Mouse (Mus musculus): ENCODE data around the gene Anxa2.
A peak's percentile ranks its signal among the peaks of the same experiment; 100 is the strongest.

The Anxa2 gene

DNA sequence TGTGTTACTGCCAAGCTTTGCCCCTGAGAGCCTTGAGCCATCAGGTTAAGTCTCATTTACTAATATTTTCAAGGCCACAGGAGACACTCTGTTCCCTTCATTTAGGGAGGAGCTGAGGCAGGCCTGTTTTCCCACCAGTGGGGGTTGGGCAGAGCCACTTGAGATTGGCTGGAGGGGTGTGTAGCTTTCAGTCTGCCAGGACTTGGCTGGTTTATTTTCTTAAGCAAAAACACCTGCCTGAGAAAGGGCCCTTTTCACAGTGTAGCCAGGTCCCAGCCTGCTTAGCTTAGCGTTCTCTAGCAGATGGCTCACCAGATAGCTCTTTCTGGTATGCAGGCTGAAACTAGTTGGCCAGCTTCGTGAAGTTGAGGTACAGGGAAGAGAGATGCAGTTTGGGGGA lies 5.6 kb downstream of the Anxa2 start:
- no peak for DNase-seq (ENCODE audit: low spot score in 2 of 2)

DNA sequence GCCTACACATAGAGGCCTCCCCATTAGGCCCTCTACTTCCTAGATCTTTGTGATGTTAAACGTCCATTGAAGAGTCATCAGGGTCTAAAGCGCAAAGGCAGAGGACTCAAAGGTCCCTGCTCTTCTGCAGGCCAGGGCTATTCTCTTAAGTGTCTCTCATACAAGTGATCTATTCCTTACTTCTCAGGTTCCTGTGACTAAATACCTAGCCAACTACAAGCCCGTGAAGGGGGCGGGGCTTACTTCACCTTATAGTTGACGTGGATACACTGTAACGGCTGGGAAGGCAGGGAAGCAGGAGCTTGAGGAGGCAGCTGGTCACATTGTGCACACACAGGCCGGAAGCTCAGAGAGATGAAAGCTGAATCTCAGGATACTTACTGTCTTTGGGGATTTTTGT lies 6.5 kb downstream of the Anxa2 start:
- DNase-seq (ENCODE audit: low spot score in 2 of 2): no peak

DNA sequence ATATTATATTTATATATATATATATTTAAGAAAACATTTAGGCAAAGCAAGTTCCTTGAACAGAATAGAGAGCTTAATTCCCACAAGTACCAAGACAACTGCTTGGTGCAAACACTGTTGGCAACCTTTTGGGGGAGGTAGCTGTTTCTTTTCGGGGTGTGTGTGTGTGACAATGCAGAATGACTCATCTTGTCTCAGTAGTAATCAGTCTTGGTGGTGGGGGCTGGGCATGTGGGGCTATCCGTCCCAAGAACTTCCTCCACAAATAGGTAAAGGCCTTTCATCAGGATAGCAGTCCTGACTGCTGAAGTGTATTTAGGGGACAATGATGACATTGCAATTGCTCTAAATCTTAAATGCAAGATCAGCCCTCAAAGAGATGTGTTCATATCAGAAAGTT lies 9.6 kb downstream of the Anxa2 start:
- DNase-seq (ENCODE audit: low spot score in 2 of 2): no peak

DNA sequence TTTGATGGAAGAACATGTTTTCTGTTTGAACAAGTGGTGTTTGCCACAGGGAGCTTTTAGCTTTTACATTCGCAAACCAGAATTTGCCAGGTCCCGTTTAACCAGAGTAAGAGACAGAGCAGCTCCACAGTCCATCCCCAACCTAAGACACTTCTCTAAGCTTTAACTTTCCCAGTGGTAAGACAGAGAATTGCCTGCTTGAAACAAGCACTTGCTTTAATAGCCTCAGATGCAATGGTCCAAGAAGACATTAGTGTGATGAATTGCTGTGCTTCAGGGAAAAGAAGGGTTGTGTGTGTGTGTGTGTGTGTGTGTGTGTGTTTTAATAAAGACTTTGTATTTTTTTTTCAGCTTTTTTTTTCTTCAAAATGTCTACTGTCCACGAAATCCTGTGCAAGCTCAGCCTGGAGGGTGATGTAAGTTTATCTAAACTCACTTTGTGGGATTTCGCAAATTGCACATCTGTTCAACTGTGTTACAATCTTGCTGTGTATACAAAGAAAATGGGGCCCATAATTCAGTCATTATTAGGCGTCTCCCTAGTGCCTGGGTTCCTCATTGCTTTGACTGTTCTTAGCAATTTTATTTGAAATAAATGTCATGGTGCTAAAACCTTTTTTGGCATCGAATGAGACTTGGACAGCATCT lies 10.8 kb downstream of the Anxa2 start:
- no peak for DNase-seq (ENCODE audit: low spot score in 2 of 2)

DNA sequence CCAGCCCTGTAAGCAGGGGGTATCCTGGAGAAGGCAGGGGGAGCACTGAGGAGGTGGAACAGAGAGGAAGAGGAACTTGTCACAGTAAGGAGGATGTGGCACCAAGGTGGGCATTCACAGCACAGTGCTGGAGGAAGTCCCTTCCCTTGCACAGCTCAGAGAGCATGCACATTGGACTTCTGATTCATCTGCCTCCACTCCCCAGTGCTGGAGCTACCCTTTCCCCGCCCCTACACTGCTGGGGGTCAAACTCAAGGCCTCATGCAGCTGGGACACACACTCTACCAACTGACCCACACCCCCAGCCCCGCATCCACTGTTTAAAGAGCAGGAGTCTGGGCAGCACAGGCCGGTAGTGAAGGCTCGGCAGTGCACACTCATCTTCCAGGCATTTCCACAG lies 12.7 kb downstream of the Anxa2 start:
- DNase-seq (ENCODE audit: low spot score in 2 of 2): no peak

DNA sequence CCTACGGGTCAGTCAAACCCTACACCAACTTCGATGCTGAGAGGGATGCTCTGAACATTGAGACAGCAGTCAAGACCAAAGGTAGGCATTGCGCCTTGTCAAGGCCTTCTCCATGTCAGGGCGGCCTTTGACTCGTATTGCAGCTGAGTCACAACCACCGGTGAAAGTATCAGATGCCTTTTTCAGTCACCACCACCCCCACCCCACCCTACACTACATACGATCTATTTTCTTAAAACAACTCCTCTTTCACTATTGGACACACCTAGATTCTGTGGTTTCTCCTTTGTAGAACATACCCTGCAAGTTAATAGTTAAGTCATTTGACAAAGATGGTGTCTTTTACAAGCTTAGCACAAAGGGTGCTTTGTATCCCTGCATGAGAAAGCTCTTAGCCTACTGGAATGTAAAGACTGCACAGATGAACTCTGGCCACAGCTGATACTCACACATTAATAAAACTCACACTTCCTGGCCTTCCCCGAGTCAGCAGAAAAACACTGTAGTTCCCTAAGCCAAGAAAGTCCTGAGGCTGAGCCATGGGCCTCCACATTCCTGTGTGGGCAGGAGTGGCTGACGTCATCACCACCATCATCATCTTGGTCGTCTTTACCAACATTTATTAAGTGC lies 14.0 kb downstream of the Anxa2 start:
- no peak for DNase-seq (ENCODE audit: low spot score in 2 of 2)

DNA sequence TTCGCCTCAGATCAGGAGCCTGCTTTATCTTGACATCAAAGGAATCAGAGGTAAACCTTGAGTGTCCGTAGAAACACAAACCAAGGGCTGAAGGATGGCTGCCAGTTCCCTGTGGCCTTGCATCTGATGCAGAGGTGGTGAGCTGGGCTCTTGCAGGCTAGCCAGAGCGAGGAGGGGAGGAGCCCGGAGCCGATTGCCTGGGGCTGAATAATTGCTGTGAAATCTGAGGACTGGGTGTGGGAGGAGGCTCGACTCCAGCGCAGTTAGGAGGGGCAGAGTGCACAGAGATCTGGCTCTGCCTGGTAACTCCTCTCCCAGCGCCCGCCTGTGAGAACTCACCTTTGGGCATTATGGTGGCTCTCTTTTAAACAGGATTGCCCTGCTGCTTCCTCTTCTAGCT lies 15.6 kb downstream of the Anxa2 start:
- no peak for DNase-seq (ENCODE audit: low spot score in 2 of 2)

DNA sequence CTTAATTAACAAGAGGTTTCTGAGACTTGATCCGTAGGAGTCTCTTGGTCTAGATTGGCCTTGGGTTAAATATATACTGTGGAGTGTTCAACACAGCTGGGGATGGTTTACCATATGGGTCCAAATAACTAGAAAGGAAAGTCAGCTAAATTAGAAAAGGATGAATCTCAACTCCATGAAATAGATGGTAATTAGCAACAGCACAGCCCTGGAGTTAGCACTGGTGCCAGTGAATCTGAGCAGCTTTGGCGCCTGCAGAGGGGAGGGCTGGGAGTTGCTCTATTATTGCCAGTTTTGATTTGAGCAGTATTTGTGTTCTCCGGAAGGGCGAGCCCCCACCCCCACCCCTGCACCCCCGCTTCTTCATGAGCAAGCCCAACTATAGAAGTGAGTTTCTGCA lies 16.9 kb downstream of the Anxa2 start:
- no peak for DNase-seq (ENCODE audit: low spot score in 2 of 2)

DNA sequence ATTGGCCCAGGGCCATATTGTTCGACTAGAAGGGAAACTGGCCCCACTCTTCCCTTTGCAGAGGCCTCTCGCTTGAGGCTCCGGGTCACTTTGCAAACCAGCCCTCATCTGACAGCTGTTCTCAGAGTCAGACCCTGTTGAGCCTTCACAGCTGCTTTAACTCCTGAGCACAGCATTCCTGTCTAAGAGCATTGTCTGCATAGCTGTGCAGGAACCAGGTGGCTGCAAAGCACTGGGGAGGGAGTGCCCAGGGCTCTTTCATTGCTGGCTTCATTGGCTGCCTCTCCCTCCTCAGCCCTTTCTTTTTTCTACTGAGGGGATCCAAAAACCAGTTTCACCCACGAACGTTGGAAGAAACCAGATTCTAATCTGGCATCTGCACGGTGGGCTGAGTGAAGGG lies 17.5 kb downstream of the Anxa2 start:
- DNase-seq (ENCODE audit: low spot score in 2 of 2): peak; percentile 70 to 82

DNA sequence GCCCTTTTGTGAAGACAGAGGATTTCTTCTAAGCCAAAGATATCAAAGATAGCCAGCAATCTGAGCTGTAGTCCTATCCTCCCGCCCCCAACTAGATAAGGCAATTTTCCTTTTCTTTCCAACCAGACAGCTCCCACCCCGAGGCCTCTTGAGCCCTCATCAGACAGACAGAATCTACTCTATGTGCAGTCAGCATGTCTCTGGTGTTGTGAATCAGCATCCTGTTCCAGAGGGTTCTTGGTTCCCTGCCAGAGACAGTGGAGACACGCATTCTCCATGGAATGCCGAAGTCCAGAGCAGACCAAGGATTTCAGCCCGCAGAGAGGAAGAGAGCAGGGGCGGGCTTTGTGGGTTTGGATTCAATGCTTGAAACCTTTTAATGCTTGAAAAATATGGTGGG lies 19.3 kb downstream of the Anxa2 start:
- no peak for DNase-seq (ENCODE audit: low spot score in 2 of 2)

DNA sequence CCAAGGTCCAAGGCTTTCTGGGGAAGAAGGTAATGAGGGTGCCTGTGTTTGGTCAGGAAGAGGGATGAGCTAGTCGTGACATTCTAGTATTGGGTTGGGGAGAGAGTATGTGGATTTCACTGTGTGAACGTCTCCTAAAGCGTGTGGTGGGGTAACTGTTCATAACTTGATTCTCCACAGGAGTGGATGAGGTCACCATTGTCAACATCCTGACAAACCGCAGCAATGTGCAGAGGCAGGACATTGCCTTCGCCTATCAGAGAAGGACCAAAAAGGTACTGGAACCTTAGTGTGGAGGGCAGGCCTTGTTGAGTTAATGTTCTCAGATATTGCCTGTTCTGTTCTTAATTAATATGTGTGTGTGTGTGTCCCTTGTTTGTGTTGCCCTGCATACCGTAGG lies 22.5 kb downstream of the Anxa2 start:
- DNase-seq (ENCODE audit: low spot score in 2 of 2): no peak

DNA sequence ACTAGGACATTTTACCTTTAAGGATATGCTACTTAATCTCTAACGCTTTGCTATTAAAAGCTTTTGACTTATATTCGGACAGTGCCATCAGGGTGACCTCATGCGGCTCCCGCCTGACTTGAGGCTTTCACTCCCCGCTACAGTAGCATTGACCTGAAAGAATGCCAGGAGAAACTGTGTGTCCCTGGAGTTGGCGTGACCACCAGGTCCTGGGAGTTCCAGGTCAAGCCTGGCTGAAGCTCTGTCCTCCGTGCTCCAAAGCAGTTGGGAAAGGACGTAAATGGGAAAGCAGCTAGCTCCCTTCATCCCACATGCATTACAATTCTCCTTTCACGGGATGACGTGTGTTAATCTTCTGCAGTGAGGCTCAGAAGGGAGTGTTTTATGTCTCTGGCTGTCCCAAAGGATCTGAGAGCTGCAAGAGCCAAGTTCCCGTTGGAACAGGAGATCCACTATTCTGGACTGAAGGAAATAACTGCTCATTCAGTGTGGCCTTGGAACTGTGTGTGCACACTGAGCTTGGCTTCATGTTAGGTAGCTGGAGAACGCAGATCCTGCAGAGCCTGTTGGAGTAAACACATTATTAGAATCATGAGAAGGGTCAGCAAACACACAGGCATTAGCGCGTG lies 23.9 kb downstream of the Anxa2 start:
- no peak for DNase-seq (ENCODE audit: low spot score in 2 of 2)

DNA sequence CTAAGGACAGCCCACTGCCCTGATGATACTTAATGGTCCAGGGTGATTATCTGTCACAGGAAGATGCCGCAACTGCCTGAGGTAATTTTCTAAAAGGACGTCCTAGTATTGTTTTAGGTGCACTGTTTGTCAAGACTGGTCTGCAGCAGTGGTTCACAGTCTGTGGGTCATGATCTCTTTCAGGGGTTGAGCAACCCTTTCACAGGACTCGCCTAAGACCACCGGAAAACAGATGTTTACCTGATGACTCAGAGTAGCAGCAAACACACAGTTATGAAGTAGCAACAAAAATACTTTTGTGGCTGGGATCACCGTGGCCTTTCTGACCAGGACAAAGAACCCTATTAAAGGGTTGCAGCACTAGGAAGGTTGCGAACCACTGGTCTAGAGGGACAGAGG lies 24.4 kb downstream of the Anxa2 start:
- no peak for DNase-seq (ENCODE audit: low spot score in 2 of 2)

DNA sequence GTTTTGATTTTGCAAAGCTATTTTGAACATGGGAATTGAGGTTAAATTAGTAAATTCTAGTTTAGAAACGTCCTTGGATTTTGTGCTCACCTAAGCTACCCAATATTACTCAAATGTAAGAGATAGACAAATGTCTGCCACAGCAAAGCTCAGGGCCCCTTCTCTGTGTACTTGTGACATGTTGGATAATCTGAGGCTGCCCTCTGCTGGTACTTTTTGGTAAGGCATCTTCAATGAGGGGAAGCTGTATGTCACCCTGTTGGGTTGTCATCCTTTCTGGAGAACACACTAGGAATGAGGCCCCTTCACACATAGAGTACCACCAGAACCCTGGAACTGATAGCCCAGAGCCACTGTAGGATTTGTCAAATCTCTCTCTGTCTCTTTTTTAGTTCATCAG lies 26.9 kb downstream of the Anxa2 start:
- DNase-seq (ENCODE audit: low spot score in 2 of 2): peak; percentile 80 to 91

DNA sequence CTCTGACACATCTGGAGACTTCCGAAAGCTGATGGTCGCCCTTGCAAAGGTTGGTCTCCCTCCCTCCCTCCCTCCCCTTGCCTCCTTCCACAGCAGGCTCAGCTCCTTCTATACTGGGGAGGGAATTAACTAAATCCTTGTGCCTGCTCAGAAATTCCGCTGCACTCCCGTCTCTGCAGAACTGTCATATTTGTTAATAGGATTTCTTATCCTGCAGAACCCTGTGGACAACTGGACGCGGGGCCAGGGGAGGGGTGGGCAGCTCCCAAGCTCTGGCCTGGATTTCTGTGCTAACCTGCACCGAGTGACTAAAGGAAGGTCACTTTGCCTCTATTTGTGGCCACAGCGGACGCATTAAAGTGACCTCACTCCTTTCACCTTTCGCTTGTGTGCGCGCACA lies 30.4 kb downstream of the Anxa2 start:
- DNase-seq (ENCODE audit: low spot score in 2 of 2): no peak

DNA sequence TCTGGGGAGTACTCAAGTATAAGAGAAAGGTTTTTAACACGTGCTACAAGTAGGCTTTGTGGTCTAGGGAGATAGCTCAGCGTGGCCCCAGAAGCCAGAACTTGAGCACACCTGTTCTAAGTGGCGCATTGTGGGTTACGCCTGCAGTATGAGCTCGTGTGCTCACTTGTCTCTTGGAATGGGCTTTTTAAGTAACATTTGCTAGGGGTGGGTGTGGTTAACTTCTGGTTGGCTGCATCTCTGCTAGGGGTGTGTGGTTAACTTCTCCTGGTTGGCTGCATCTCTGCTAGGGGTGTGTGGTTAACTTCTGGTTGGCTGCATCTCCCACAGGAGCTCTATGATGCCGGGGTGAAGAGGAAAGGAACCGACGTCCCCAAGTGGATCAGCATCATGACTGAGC lies 32.7 kb downstream of the Anxa2 start:
- DNase-seq (ENCODE audit: low spot score in 2 of 2): peak; percentile 68 to 72

DNA sequence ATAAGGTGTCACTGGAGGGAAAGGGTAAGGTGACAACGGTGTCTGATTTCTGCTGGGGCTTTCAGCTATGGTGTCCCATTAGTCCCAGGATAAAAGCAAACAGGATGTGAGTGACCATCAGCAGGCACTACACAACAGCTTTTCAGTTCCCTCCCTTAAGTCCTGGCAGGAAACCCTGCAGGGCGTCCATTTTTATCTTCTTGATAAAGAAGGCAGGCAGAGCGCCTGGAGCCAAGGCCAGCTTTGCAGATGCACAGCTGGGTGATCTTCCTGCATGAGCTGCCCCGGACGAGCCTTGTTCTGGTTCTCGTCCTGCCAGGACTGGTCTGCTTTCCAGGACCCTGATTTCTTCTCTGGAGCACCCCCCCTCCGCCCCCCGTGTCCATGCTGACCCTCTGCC lies 35.1 kb downstream of the Anxa2 start:
- DNase-seq (ENCODE audit: low spot score in 2 of 2): no peak

DNA sequence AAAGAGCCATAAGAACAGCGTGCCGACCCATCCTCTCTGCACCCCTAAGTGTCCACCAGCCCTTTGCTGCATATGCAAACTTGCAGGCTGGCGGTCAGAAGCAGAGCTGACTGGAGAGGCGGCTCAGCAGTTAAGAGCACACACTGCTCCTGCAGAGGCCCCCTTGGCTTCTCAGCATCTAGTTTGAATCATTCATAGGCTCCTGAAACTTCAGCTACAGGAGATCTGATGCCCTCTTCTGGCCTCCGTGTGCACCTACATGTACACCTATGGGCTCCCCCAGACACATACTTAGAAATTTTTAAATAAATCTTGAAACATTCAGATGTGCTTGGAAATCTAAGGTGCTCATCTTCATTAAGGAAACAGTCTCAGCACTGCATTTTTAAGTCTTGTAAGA lies 35.6 kb downstream of the Anxa2 start:
- DNase-seq (ENCODE audit: low spot score in 2 of 2): no peak

DNA sequence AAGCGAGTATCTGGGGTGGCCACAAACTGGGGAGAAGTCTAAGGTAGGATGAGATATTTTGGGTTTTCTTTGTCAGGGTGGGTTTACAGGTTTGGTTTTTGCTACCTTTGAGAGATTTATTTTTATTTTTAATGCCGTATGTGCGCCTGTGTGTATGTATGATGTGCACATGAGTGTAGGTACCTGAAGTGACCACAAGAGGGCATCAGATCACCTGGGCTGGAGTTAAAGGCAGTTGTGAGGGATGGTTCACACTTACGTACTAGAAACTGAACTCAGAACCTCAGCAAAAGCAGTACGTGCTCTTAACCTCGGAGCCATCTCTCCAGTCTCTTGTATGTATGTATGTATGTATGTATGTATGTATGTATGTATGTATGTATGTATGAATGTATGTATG lies 39.4 kb downstream of the Anxa2 start:
- no peak for DNase-seq (ENCODE audit: low spot score in 2 of 2)

DNA sequence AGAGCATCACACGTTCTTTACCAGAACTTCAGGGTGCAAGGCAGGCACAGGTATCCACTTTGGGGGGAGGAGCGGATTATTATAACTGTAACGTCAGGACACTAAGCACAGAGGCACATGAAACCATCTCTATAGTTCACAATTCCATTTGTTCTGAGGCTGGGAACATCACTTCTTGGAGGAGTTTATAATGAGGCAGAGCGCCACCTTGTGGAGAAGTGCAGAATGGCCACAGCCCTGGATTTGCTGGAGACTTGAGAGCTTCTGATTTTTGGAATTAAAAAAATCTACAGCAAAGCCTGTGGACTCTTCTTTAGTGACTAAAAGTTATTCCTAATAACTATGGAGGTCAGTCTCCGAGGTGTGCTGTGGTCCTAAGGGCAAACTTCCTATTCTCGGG lies 49.1 kb downstream of the Anxa2 start:
- DNase-seq (ENCODE audit: low spot score in 2 of 2): peak; percentile 27 to 58

DNA sequence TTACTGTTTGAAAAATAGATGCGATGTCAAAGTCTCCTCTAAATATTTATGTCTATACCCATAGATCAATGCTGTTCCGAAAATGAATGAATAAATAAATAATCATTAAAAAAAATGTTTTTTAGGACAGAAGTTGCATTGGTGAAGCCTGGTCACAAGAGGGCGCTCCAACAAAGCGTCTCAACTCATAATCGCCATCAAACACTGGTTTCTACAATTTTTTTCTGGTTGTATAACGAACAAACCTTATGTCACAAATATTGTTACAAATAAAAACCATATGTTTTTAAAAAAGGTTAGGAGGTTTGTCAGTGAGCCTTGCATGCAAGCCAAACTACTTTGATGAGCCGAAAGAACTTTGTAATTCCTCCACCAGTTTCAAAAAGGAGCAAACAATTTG lies 52.2 kb downstream of the Anxa2 start:
- peak in 1 of 2 experiments; percentile 49 for DNase-seq (ENCODE audit: low spot score in 2 of 2)

DNA sequence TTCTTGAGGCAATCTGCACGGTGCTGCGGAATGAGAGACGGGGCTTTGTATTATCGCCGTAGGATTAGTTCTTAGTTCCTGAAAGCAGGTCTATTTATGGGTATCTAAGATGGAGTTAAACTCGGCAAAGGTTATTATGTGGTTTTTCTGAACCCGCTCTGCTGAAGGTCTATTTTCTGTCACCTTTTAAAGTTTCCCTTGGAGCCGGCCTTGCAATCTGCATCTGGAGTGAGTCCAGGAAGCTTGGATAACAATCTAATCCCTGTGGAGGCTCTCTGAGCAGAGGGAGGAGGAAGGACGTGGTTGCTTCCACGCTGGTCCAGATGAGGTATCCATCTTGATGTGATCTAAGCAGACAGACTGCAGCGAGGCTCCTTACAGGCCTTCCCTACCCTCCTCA lies 53.8 kb downstream of the Anxa2 start:
- DNase-seq (ENCODE audit: low spot score in 2 of 2): no peak

DNA sequence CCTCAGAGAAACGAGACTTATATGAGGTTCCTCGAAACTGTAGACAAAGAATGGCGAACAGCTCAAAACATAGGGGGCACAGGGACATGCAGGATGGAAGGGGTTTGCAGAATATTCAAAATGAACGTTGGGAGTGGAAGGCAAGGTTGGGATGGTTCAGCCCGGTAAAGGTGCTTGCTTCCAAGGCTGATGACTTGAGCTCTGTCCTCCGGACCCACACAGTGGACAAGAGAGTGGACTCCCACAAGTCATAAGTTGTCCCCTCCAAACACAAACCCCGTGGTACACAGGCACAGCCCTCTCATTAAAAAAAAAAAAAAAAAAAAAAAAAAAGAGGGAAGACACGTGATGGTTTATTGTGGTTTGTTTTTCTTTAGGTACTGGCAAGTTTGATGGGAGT lies 54.6 kb downstream of the Anxa2 start:
- no peak for DNase-seq (ENCODE audit: low spot score in 2 of 2)
